Mouse (Mus musculus) ES-Bruce4 (cell line): Measurements from ENCODE around the gene Nav3. TPM values are rescaled to one million over a fixed set of nuclear protein-coding genes. Genes with fewer than 3 reads are reported as not detected.
"Not testable (repeated sequence)": the region's sequence is repeated elsewhere in the genome, so short reads cannot be mapped to it uniquely, and the experiment has no call there.

Source experiments
- H3K27ac ChIP-seq: 2 replicates; pipeline ENCODE4 v1.5.1; 2012; ENCODE audit warnings: low read length, inconsistent platforms; ENCODE audit not compliant: insufficient read depth
- H3K27me3 ChIP-seq: 2 replicates; pipeline ENCODE4 v1.6.1; 2012; ENCODE audit warnings: mild to moderate bottlenecking, low read length, inconsistent platforms; ENCODE audit not compliant: control insufficient read depth, poor library complexity, insufficient read depth, severe bottlenecking
- H3K36me3 ChIP-seq: 2 replicates; pipeline ENCODE4 v1.6.1; 2012; ENCODE audit warnings: inconsistent platforms, mild to moderate bottlenecking, low read length, moderate library complexity; ENCODE audit not compliant: control insufficient read depth, poor library complexity, insufficient read depth, severe bottlenecking
- H3K4me1 ChIP-seq: one replicate; pipeline ENCODE4 v1.8.1; 2011; ENCODE audit warnings: low read length; ENCODE audit not compliant: control insufficient read depth, insufficient read depth
- H3K4me3 ChIP-seq: 2 replicates; pipeline ENCODE4 v1.5.1; 2011; ENCODE audit warnings: low read depth, mild to moderate bottlenecking, low read length
- H3K9ac ChIP-seq: 2 replicates; pipeline ENCODE4 v1.6.1; 2012; ENCODE audit warnings: low read depth, mild to moderate bottlenecking, inconsistent platforms; ENCODE audit not compliant: poor library complexity, severe bottlenecking
- H3K9me3 ChIP-seq: replicated peaks from 2 replicates; pipeline ENCODE4 v1.6.1; 2012; ENCODE audit warnings: mild to moderate bottlenecking, low read length, inconsistent platforms; ENCODE audit not compliant: control insufficient read depth, poor library complexity, insufficient read depth, severe bottlenecking
- CTCF ChIP-seq: IDR thresholded peaks from one replicate; pipeline ENCODE4 v1.8.1; 2011; ENCODE audit warnings: low read depth, low read length
- EP300 ChIP-seq: IDR thresholded peaks from 2 replicates; pipeline ENCODE4 v1.6.1; 2011; ENCODE audit warnings: low read depth, low read length; ENCODE audit not compliant: insufficient read depth
- POLR2A ChIP-seq: IDR thresholded peaks from one replicate; pipeline ENCODE4 v1.8.1; 2011; ENCODE audit warnings: low read length; ENCODE audit not compliant: insufficient read depth
- polyA plus RNA-seq: library from polyadenylated mRNA; stranded (reverse); fragments of >200 nt; gene quantifications from 2 replicates; pipeline ENCODE4 v1.2.4, GENCODE M21; 2011; ENCODE audit warnings: low read depth; ENCODE audit not compliant: missing spikeins, insufficient read depth, insufficient read length

Nav3 gene
- polyA plus RNA-seq, 1 experiment, result 0.36 TPM

GRCm38 (mm10) chr10:110019266-110019866, 436.6 kb downstream of the Nav3 start:
- Histone ChIP-seq H3K36me3 (no peaks in the 10 kb centered on the region), H3K9me3 (peaks cover 15% of the 10 kb centered on the region; the same call in 1 of the 2 replicates), H3K4me1 (no peaks in the 10 kb centered on the region), H3K4me3 (no peak overlapping the region), H3K27ac (no peak overlapping the region), H3K27me3 (no peaks in the 10 kb centered on the region), H3K9ac (no peak overlapping the region)
- TF ChIP-seq EP300 (no peak), POLR2A (no peak), CTCF (no peak)

GRCm38 (mm10) chr10:110001328-110001727, 454.7 kb downstream of the Nav3 start:
- H3K27me3 ChIP-seq, H3K4me1 ChIP-seq, H3K36me3 ChIP-seq, H3K4me3 ChIP-seq, H3K9me3 ChIP-seq, H3K9ac ChIP-seq, H3K27ac ChIP-seq: not testable (repeated sequence)

GRCm38 (mm10) chr10:110000755-110001247, 455.2 kb downstream of the Nav3 start:
- Histone ChIP-seq H3K4me1 (no peaks in the 10 kb centered on the region), H3K4me3 (no peak overlapping the region), H3K9ac (no peak overlapping the region), H3K9me3 (no peaks in the 10 kb centered on the region; the same call in 1 of the 2 replicates), H3K27ac (no peak overlapping the region), H3K36me3 (no peaks in the 10 kb centered on the region), H3K27me3 (no peaks in the 10 kb centered on the region)
- no peak for TF ChIP-seq CTCF
- TF ChIP-seq EP300, result no peak
- TF ChIP-seq POLR2A, result no peak

DNA sequence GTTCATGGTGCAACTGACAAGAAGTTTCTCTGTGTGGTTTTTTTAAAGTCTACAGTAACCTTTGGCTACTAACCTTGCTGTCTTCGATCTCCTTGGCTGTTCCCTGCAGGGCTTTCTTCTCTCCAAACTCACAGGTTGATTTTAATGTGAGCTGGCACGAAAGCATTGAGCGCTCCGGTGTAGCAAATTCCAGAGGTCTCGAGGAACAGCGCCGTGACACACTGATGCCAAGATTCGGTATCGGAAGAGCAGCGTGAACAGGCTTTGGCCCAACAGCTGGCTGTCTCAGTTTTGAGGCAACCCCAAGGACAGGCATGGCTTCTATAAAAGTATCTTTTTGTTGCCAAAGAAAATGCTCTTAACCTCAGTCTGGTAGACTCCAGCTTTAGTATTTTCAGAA, 456.1 kb downstream of the Nav3 start:
- Histone ChIP-seq H3K36me3 (no peaks in the 10 kb centered on the region), H3K27me3 (no peaks in the 10 kb centered on the region), H3K27ac (no peak overlapping the region), H3K9me3 (no peaks in the 10 kb centered on the region; the same call in 1 of the 2 replicates), H3K4me1 (no peaks in the 10 kb centered on the region), H3K4me3 (no peak overlapping the region), H3K9ac (no peak overlapping the region)
- TF ChIP-seq EP300, result no peak

DNA sequence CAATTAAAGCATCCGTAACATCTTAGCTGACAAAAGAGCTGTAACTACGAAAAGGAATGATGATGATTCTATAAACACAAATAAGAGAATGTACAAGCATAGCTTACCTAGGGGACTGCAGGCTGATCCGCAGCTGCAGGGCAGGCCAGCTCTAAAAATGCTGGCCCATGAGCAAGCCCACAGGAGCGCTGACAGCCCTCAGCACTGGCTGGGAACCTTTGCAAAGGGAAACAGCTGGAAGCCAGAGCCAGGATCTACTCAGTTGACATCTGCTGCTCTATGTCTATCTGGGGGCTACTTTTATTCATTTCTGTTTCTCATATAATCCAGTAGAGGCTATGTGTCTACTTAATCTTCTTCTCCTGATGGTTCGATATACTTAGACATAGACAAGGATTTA, 461.7 kb downstream of the Nav3 start:
- no peaks in the 10 kb centered on the region for H3K4me1 ChIP-seq

DNA sequence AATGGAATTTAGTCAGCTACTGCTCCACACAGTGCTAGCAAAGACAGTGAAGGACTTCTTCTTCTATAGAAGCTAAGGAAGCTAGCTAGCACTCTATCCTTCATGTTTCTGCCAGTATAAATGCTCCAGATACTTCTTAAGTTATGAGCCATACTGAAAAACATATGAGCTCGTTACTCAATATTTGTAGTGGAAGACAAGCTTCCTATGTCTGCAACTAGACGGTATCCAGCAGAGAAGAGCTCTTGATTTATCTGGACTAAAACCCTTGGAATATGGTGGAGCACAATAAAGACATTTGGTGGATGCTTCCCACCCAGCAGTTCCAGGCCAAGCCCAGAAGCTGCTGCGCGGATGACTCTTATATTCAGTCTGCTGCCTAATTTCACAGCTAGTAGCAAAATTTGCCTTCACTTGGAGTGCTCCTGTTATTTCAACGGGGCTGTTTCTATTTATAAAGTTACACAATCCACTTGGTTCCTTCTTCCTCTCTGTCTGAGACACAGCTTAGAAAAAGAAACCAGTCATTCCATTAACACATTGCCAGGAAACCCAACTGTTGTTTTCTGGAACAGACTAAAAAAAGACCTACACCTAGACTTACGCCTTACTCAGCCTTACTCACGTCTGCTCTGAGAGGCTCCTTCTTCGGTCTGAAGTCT, 470.0 kb downstream of the Nav3 start:
- TF ChIP-seq POLR2A (no peak), CTCF (no peak), EP300 (no peak)
- no peaks in the 10 kb centered on the region for H3K4me1 ChIP-seq
- no peaks in the 10 kb centered on the region for H3K9me3 ChIP-seq
- no peak overlapping the region for H3K9ac ChIP-seq
- H3K36me3 ChIP-seq, result no peaks in the 10 kb centered on the region
- no peak overlapping the region for H3K4me3 ChIP-seq
- H3K27ac ChIP-seq, result no peak overlapping the region
- no peaks in the 10 kb centered on the region for H3K27me3 ChIP-seq

More for the DNA sequence above, 461.7 kb downstream of the Nav3 start:
- TF ChIP-seq EP300 (no peak), CTCF (no peak), POLR2A (no peak)
- H3K9ac ChIP-seq, result no peak overlapping the region
- H3K27ac ChIP-seq, result no peak overlapping the region
- H3K4me3 ChIP-seq, result no peak overlapping the region
- no peaks in the 10 kb centered on the region for H3K36me3 ChIP-seq
- no peaks in the 10 kb centered on the region; the same call in 1 of the 2 replicates for H3K9me3 ChIP-seq
- no peaks in the 10 kb centered on the region for H3K27me3 ChIP-seq
